Mouse (Mus musculus) olfactory bulb, adult 2 months (tissue): ENCODE measurements at regions not wholly inside any gene's neighbourhood (a gene's known extent, or its start where the extent isn't known, plus 50 kb on each side); places are given as distances from the start of the nearest gene placed in this dataset.

Source experiments
- CTCF ChIP-seq: fragments of 200-500 bp; IDR thresholded peaks from 2 replicates; pipeline ENCODE4 v1.5.1; 2012; ENCODE audit warnings: low read depth, mild to moderate bottlenecking, low read length, moderate library complexity; ENCODE audit not compliant: insufficient read depth
- POLR2A ChIP-seq: fragments of 200-500 bp; IDR thresholded peaks from 2 replicates; pipeline ENCODE4 v1.6.1; 2012; ENCODE audit warnings: mild to moderate bottlenecking, low read depth, low read length, moderate library complexity; ENCODE audit not compliant: insufficient read depth

DNA sequence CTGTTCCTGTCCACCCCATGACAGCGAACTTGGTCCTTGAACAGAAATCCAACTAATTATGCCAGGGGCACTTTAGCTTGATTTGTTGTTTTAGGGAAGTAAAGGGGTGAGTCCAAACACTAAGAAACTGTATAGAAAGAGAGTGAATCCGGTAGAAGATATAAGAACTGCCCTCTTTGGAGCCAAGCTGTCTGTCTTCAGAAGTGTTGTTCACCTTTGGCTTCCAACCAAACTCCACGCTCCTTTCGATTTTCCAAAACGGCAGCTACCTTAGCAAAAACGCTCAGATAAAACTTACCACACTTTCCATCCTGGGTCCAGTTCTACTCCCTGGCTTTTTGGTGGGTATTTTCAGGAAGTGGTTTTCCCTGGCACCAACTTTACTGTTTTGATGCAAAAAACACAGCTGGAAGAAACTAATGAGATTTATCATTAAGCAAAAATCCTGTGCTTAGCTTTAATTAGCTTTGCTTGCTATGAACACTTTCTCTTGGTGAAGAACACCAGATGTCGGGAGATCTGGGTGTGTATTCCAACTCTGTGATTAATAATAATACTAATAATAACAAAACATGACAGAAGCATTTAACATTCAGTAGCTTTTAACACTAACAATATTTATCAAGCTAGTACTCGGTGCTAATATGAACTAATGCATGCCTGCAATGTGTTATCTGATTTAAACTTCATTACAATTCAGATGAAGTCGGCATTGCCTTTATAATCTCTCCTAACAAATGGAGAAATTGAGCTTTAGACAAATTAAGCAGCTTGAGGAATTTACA lies 365.3 kb downstream of the Ets1 start:
- TF ChIP-seq CTCF (no peak), POLR2A (no peak)
